Mouse (Mus musculus) lung, adult 2 months (tissue): ENCODE measurements around the gene Tom1.

Source experiments
- CTCF ChIP-seq: fragments of 200-500 bp; IDR thresholded peaks from 2 replicates; pipeline ENCODE4 v1.5.1; 2011; ENCODE audit warnings: mild to moderate bottlenecking, low read length, control low read depth; ENCODE audit not compliant: insufficient read depth
- POLR2A ChIP-seq: fragments of 200-500 bp; IDR thresholded peaks from 2 replicates; pipeline ENCODE4 v1.6.1; 2011; ENCODE audit warnings: low read depth, mild to moderate bottlenecking, control low read depth, low read length, borderline replicate concordance; ENCODE audit errors: extremely low read depth

- TF ChIP-seq CTCF (no peak), POLR2A (no peak)
Observed at GRCm38 (mm10) chr8:75081364-75082040, 48.0 kb downstream of the Tom1 start.
